Mouse (Mus musculus) layer of hippocampus, adult 11-12 months (tissue): ENCODE data around the gene Ccdc182.
A peak's percentile ranks its signal among the peaks of the same experiment; 100 is the strongest.

Experiments
- DNase-seq: peaks from one replicate; pipeline ENCODE4 v3.0.0; 2022; ENCODE audit warnings: low spot score

Gene Ccdc182

GRCm38 (mm10) chr11:88293631-88294393 is at the start of gene Ccdc182:
Ccdc182 (plus strand) TSS chr11:88294058.
- no peak for DNase-seq

DNA sequence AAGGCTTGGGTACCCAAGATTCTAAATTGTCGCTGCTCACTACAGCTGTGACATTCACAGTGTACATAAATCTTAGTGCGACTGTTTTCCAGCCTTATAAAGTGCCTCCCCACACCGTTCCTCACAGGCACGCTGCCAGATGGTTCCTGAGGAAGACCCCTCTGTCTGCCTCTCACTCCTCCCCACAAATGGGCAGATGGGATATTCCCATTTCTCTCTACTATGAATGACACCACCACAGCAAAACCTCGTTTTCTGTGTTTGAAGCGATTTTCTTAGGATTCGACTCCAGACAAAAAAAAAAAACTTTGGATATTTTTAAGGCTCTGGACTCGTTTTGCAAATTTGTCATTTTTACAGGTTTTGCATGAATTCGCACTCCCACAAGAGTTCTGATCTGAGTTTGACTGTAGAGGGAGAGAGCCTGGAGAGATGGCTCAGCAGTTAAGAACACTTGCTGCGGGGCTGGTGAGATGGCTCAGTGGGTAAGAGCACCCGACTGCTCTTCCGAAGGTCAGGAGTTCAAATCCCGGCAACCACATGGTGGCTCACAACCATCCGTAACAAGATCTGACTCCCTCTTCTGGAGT is 48.2 kb upstream of the Ccdc182 start:
- DNase-seq: no peak

DNA sequence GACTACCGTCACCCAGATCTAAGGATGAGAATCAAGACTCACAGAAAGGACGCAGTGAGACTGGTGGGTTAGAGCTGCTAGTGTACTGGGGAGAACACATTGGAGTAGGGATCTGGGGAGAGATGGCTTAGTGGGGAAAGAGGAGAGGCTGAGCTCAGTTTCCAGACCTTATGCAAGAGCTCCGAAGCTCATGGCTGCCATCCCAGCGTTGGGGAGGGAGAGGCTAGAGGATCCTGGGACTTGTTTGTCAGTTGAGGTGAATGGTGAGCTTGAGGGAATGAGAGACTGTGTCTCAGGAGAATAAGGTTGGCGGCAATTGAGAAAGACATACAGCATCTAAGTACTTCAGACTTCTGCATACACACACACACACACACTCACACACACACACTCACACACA is 45.2 kb upstream of the Ccdc182 start:
- no peak for DNase-seq

DNA sequence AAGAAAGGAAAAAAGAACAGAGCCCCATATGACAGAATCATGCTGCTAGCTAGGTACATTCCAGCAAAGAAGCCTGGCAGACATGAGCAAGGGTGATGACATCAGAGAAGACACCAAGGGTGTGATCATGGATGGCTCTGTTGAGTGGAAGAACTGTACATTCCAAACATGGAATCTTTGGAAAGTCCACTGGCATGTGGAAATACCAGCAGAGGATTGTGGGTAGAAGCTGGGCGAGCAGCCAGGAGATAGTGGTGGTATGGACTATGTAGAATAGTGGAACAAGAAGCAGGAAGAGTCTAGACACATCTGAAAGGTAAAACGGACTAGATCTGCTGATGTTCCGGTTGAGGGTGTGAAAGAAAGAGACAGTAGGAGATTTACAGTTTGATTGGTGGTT is 43.3 kb upstream of the Ccdc182 start:
- DNase-seq: no peak

- no peak for DNase-seq
Observed at GRCm38 (mm10) chr11:88251295-88251694, 42.6 kb upstream of the Ccdc182 start.

DNA sequence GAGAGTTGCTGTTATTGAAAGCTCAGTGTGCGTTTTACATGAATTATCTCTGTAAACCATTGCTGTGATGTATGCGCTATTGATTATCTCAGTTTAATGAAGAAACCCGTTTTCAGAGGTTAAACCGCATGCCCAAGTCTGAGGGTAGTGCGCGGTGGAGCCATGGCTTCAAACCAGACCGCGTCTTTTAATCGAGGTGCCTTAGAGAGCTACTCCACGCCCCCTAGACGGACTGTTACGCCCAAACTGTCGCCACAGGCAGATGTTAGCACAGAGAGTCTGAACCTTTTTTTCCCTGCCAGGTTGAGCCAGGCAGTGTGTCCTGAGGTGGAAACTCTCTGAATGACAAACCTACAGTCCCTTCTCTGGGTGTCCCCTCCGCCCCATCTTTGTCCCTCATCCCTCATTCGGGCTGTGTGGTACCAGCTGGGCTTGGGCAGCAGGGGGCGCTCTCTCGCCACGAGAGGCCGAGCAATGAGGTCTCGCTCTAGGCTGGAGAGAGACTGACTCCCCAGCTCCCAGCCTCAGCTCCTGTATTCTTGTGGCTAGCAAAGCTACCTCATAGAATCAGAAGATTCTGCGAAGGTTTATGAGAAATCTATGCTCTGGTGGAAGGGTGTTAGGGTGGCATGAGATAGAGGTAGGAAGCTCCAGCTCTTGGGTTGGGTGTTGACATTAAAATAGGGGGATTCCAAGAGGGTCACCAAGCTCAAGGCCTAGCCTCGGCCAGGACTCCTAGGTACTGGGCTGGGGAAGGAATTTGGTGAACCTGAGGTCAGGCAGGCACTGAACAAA is 41.7 kb upstream of the Ccdc182 start:
- peak; percentile 82 for DNase-seq

DNA sequence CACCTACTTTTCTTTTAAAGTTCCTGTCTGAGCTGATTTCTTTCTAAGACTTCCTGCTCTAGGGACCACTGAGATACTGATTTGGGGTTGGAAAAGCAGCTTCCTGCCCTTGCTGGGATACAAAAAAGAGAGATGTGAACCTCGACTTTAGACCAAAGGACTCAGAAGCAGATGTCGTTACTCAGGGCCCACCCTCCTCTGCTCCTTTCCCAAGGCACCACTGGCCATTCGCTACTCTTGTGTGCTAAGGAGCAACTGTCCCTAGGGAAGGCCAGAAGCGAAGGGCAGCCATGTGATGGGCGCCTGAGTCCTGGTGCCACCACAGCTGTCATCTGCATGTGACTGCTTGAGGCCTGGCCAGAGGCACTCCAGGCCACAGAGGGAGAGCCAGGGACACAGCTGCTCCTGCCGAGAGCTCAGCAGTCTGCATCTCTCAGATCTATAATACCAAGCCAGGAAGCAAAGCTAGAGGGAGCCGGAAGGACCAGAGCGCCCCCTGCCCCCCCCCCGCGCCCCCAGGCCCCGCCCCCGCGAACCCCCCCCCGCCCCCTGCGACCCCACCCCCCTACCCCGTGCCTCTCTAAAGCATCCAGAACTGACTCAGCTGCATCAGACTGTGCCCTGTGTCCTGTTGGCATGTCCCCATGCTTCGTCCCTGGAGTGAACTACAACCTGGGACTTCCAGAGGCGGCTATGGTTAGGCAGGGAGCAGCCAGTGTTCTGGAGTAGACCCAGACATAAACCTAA is 40.9 kb upstream of the Ccdc182 start:
- DNase-seq: peak; percentile 58

DNA sequence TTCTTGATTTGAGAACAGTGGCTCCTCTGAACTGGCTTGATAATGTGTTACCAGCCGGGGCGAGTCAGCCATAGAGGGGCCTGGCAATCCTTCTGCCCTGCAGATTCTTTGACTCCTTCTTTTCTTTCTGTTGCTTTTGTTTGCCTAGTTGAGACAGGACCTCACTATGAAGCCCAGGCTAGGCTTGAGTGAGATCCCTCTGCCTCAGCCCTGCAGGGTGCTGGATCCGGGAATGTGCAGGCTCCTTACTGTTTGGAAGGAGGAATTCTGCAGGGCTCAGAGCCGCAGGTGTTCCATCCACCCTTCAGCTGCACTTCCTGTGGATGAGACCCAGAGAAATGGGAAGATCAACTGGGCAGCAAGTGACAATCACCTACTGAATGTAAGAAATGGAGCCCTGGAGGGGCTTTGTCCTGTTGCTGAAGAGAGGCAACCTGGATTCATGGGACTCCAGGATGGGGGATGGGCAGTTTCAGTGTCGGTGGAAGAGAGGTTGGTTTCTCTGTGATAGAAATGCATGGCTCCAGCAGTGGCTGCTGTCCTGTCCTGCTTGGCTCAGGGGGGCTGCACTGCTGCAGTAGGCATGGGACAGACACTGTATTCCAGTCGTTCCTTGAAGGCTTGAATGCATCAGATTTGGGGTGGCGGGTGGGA is 40.2 kb upstream of the Ccdc182 start:
- DNase-seq: no peak

DNA sequence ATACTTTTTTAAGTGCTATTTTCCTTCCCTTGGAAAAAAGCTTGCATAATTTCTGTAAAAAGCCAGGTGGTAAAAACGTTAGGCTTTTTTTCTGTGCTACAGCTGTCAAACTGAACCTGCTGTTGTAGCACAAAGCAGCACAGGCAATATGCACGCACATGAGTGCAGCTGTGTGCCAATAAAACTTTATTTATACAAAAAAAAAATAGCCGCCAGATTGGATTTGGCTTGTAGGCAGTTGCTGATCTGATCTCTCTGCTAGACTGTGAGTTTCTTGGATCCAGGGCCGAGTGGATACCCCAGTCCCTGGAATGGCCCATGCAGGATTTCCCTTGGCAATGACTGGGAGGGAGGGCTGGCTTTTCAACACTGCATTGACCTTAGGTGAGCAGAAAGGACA is 36.2 kb upstream of the Ccdc182 start:
- DNase-seq: no peak

DNA sequence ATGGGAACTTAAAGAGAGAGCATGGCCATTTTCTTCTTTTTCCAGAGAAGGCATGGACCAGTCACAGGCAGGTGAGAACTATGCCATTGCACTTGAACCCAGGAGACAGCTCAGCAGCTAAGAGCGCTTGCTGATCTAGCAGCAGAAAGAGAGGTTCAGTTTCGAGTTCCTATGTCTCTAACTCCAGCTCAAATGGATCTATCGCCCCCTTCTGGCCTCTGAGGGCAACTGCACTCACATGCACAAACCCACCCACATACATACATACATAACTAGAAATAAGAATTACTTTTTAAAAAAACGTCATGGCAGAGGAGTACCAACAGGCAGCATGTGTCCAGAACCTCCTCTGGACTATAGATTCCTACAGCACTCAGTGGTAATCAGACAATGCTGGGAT is 35.6 kb upstream of the Ccdc182 start:
- no peak for DNase-seq

GRCm38 (mm10) chr11:88260463-88260862 is 33.4 kb upstream of the Ccdc182 start:
- DNase-seq: no peak

- DNase-seq: no peak
Observed at GRCm38 (mm10) chr11:88264889-88265288, 29.0 kb upstream of the Ccdc182 start.

DNA sequence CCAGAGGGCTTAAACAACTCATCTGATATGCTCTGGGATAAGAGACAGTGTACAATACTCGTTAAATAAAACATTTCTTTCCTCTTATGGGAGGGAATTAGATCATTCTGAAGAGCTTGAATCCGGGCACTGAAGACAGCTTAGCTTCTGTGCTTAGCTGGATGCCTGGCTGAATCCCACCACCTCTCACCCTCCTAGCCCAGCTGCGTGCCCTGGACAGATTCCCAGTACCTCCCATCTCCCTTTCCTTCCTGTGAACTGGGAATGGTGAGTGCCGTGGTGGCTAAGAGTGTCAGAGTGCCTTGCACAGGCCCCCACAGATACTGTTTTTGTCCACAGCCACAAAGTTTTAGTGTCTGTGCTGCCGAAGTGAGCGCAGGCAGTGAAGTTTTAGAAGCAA is 27.5 kb upstream of the Ccdc182 start:
- DNase-seq: no peak

DNA sequence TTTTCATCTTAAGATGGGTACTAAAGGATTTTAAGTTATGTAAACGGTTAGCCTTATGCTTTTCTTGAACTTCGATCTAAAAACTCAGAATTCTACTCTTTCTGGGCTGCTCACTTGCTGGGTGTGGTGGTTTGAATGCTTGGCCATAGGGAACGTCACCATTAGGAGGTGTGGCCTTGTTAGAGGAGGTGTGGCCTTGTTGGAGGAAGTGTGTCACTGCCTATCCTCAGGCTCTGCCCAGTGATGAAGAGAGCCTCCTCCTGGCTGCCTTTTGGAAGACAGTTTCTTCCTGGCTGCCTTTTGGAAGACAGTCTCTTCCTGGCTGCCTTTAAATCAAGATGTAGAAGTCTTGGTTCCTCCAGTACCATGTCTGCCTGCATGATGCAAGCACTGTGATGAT is 22.0 kb upstream of the Ccdc182 start:
- no peak for DNase-seq

GRCm38 (mm10) chr11:88274111-88274879 is 19.6 kb upstream of the Ccdc182 start:
- no peak for DNase-seq

DNA sequence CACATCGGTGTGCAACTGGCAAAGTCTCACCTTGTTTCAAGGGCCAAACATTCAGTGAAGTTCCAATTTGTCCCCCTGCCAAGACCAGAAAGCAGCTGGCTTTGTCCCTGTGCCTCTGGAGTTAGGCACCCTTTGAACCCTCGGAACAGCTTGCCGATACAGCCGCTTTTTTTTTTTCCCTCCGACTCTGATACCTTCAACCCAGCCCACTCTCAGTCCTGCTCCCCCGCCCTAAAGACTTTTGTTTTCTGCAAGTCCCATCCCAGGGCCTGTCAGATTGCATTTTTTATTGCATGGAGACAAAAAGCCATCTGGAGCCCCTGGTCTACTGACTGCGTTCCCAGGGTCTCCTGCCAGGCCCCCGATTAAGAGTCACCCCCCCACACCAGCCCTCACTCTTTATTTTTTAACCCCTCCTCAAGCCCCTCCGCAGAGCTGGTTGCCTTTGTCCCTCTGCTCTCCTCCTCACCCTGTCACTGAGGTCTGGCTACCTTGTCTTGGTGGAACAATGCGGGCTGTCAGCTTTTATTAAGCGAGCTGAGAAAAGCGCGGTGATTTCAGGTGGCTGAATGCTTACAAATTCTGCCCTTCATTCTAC is 18.9 kb upstream of the Ccdc182 start:
- DNase-seq: no peak

DNA sequence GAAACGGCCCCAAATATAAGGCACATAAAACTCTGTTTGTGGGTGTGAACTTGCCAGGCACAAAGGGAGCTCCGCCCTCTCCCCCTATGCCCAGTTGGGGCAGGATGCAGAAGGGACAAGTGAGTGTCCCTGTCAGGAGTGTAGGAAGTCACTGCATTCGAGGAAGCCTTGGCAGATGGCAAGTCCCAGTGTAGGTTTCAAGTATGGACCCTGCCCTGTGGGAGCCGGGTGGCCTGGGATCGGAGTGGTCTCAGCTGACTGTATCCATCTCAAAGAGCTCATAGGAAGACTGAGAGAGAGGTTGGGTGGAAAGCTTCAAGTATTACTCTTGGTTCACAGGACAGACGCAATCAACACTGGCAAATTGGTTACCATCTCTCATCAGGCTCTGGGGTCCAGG is 17.9 kb upstream of the Ccdc182 start:
- DNase-seq: no peak

DNA sequence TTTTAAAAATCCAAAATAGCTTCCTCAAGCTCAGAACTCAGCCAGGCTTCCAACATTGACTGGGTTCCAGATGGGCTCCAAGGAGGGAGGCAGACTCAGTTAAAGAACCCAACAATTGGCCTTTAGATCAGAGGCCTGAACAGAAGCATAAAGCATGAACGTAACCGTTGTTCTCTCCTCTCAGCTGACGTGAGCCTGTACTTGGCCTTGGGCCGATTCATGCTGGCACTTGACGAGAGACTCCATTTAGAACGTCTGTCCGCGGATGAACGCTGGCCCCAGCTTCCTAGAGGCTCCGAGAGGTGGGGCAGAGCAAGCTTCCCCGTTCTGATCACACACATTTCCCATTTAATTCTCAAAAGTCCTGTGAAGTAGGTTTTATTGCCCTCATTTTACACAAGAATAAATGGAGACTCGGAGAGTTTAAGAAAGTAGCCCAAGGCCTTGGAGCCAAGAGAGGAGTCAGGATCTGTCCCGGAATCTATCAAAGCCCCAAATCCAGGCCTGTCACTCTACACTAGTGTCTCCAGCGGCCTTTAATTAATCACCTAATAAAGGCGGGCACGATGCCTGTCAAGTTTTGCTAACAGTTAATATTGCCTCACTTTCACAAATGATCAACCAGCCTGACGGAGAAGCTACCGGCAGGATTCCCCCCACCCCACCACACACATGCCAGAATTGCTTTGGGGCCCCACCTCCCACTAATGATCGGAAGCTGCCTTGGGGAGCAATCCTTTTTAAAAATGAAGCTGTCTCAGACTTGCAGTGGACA is 17.1 kb upstream of the Ccdc182 start:
- DNase-seq: peak; percentile 47

DNA sequence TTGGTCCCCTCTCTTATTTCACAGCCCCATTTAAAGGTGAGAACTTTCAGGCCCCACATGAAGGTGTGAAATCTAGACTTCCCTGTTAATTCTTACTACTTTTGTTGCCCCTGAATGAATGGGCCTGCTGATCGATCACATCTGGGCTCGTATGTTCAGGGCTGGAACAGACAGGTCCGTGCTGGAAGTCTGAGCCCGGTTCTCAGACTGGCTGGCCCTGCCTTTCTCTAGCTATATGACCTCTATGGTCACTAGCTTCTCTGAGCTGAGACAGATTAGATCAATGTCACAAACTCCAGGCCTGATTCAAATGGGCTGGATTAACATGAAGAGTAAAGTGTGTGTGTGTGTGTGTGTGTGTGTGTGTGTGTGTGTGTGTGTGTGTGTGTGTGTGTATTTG is 14.9 kb upstream of the Ccdc182 start:
- no peak for DNase-seq

- DNase-seq: no peak
Observed at GRCm38 (mm10) chr11:88280426-88280836, 13.4 kb upstream of the Ccdc182 start.
